Mouse (Mus musculus) activated CD4-positive, CD25-positive, alpha-beta regulatory T cell, adult 4 months (primary cell): ENCODE measurements around the gene Hspa1a. TPM values are rescaled to one million over a fixed set of nuclear protein-coding genes. Genes with fewer than 3 reads are reported as not detected.
A peak's percentile ranks its signal among the peaks of the same experiment; 100 is the strongest.

Experiments
- ATAC-seq: one replicate; pipeline ENCODE4 v1.8.0; 2017
- polyA plus RNA-seq, 2 experiments: library from polyadenylated mRNA; unstranded; fragments of 100-300 nt; shearing (Covaris generic); gene quantifications; one replicate each; pipeline ENCODE4 v1.2.1; 2017

The Hspa1a gene
- polyA plus RNA-seq, 2 experiments from 2014 or later: 0.17 to 5.1 TPM

DNA sequence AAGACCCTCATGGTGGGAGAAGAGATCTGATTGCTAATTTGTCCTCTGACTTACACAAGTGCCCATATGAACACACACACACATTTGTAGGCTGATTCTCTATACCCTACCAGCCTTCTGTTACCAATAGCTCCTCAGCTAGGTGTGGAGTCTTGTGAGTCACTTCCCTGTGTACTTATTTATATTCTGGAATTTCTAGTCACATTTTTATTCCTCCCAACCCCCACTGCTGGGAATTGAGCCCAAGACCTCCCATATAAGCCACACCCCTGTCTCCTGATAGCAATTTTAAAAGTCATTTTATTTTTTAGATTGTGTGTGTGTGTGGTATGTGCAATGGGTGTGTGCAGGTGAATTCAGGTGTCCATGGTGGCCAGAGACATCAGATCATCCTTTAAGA is 27.6 kb downstream of the Hspa1a start:
- no peak for ATAC-seq

DNA sequence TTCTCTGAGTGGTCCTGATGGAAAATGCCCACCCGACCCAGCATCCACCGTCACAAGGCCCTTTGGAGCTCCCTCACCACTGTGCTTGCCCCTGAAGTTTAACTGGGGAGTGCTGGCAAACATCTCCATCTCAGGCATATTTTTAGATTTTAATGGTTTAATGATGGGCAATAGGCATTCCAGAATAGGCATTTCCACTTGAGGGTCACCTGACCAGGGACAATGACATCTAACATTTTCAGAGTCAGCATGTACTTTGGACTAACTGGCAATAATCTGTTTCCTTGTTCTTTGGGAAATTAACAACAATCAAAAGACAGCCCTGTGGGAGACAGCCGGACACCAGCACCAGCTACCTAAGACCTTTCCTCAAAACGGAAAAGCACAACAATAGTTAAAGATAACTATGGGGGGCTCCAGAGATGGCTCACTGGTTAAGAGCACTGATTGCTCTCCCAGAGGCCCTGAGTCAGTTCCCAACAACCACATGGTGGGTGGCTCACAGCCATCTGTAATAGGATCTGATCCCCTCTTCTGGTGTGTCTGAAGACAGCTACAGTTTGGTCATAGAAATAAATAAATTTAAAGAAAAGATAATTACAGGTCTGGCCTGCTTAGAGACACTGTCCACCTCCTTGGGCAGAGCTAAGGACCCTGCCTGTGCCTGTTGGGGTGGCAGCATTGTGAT is 28.7 kb downstream of the Hspa1a start:
- ATAC-seq: no peak

DNA sequence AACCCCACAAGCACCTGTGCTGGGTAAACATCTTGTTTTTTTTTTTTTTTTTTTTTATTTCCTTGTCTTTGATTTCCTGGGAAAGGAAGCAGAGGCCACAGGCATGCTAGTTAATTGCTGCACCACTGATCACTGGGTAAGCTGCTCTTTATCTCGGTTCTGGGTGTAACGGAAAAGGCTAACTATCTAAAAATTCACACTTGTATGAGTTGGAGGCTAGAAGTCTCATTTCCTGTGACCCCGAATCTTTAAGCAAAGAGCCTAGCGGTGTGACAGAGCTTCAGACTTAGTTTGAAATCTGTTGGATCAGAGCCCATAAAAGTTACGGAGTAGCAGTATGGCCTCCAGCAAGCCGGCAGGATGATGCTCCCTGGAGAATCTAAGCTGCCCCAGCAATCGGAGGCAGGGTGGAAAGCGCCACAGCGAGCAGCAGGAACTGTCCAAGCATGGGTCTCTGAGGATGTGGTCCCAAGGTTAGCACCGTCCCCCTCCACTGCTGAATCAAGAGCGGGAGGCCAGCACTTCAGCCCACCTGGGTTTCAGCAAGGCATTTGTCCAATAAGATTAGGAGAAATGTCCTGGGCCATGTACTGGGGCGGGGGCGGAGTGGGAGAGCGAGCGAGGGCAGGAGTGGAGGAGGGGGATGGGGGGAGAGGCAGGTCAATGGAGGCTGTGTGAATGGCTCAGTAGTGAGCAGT is 30.5 kb downstream of the Hspa1a start:
- no peak for ATAC-seq

DNA sequence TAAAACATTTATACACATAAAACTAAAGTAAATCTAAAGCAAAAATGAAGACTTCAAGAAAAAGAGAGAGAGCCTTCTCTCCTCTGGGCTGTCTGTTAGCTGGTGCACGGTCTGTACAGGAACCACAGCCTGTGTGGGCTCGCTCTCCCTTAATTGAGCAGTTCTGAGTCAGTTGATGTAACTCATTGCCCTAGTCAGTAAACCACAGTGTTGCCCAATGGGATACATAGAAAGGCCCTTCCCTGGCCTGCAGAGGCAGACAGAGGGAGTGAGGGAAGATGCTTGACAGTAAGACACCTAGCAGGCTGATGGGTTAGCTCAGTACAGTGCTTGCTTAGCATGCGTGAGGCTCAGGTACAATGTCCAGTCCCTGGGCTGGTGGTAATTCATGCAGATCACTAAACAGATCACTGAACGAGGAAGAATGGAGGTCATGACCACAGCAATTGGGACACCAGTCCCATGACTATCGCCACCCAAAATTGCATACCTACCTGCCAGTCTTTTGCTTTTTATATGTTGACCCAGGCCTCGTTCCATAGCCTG is 33.9 kb downstream of the Hspa1a start:
- ATAC-seq: no peak

DNA sequence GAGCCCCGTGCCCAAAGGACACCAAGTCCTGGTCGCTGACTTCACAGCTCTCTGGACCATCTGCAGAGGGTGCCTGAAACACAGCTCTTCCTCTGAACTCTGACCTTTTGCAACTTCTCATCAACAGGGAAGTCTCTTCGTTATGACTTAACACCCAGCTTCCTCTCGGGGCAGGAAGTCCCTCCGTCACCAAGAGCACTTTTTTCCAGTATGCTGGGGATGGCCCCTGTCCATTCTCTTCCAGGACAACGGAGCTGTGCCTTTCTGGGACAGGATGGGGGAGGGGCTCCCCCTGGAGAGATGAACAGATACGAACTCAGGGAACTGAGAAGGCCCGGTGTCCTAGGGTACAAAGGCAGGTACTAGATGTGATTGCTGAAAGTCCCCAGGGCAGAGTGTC is 37.1 kb downstream of the Hspa1a start:
- ATAC-seq: no peak

DNA sequence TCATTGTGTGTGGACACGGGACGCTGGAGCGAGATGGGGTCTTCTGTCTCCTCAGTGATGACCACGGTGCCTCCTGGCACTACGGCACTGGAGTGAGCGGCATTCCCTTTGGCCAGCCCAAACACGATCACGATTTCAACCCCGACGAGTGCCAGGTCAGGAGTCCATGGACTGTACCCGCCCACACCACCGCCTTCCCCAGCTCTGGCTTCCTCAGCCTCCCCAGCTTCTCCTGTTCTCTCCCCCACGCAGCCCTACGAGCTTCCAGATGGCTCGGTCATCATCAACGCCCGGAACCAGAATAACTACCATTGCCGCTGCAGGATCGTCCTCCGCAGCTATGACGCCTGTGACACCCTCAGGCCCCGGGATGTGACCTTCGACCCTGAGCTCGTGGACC is 37.9 kb downstream of the Hspa1a start:
- no peak for ATAC-seq

DNA sequence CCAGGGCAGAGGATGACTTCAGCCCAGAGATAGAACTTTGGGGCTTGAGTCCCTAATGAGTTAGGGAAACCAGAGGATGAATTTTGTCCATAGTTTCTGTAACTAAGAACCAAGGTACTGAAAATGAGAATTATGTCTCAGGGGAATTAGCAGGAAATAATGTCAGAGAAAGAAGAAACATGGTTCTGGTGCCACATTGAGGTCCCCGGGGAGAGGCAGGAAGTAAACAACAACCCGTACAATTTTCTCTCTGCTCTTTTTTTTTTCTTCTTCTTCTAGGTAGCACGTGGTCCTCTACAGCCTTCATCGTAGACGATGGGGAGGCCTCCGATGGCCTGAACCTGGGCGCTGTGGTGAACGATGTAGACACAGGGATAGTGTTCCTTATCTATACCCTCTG is 39.7 kb downstream of the Hspa1a start:
- ATAC-seq: peak; percentile 20

DNA sequence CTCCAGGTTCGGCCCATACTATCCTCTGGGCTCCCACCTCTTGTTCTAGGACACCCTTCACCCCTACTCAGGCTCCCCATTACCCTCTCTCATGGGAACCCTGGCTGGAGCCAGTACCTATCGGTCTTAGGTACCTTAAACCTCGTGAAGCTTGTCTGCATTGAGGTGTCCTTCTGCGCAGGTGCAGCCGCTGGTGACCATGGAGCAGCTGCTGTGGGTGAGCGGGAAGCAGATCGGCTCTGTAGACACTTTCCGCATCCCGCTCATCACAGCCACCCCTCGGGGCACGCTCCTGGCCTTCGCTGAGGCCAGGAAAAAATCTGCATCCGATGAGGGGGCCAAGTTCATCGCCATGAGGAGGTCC is 40.2 kb downstream of the Hspa1a start:
- ATAC-seq: peak; percentile 17

DNA sequence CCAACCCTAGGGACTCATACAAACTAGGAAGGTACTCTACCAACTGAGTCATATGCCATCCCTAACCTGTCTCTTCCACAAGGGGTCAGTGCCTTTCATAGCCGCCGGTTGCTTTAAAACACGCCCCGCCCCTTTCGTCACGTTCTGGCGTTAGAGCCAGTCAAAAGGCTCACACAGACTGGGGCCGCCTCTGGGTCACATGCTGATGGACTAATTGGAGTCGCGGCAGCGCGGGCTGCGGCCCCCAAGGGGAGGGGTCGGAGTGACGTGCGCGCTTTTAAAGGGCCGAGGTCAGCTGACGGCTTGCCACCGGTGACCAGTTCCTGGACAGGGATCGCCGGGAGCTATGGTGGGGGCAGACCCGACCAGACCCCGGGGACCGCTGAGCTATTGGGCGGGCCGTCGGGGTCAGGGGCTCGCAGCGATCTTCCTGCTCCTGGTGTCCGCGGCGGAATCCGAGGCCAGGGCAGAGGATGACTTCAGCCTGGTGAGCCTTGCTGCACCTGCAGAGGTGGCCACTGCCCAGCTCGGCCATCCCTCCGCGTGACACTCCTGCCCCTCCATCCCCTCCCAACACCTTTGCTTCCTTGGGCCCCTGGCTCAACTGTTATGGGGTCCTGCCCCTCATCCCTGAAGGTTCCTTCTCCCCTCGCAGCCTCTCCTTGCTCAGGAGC is 40.8 kb downstream of the Hspa1a start, which contains the start of gene Neu1:
Gene Neu1, plus strand, starts transcription at position 193 of the 674 bp plus-strand sequence.
- peak; percentile 91 for ATAC-seq

DNA sequence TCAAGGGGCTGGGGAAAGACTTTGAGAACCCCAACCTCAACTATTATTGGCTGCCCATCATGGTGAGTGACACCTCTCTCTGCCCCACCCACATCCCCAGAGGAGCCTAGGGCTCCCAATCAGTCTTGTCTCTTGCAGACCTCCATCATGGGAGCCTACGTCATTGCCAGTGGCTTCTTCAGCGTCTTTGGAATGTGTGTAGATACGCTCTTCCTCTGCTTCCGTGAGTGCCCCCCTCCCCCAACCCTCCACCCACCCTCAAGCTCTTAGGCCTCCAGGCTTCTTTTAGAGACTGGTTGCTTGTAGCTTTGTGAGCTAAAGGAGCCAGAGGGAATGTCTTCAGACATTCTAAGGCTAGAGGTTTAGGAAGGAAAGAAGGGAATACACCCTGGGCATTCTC is 43.1 kb downstream of the Hspa1a start:
- ATAC-seq: no peak

DNA sequence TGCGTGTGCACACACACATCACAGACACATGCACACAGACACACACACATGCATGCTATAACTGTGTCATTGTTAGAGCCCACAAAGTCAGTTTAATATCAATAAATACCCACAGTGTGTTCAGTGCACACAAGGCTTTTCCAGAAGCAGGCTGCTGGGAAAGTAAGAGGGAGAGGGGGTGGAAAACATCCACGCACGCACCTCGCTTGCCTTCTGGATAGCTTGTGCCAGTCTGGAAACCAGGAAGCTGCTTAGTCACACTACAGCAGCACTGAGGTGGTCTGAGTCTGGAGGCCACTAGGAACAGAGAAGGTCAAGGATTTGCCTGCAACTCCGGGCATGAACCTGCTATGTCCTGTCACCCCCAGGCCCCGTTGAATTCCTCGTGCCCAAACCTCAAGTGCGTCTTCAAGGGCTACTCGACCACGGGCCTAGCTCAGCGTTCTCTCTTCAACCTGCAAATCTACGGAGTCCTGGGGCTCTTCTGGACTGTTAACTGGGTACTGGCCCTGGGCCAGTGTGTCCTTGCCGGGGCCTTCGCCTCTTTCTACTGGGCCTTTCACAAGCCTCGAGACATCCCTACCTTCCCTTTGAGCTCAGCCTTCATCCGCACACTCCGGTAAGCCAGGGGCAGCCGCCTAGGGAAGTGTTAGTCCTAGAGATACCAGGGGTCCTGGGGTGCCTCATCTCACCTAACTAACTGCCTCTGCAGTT is 44.5 kb downstream of the Hspa1a start:
- ATAC-seq: no peak

DNA sequence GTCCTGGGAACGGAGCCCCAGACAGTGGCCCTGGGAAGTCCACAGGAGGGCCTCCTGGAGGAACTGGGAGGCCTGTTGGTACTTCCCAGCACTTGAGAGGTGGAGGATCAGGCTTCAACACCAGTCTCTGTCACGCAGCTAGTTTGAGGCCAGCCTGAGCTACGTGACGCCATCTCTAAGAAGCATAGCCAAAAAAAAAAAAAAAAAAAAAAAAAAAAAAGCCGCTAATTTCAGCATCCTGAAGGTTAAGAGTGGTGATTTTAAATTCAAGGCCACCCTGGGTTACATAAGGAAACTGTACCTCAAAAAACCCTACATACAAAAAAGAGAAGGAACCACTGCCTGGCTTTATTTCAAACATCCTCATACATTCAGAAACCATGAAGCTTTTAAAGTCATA is 47.7 kb downstream of the Hspa1a start:
- ATAC-seq: no peak

DNA sequence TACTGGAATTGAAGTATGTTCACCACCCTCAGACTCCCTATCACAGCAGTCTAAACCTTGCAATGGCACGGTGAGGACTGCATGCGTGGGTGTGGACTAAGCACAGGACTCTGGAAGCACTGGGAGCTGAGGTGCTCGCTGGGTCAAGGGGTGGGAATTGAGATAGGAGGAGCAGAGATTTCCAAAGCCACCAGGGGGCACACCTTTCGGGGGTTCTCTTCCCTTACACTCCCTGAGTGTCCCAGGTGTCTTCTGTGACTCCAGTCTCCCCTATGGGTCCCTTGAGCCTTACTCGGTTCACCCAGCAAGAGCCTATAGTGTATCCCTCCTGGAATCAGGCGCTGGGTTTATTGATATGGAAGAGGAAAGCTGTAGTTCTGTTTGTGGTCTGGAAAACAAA is 49.0 kb downstream of the Hspa1a start:
- ATAC-seq: no peak

Other genes starting within 250 kb of the Hspa1a start
- not detected for gene C4b, start 228.3 kb downstream of the Hspa1a start, polyA plus RNA-seq
- gene Cyp21a1, start 167.6 kb downstream of the Hspa1a start, polyA plus RNA-seq: not detected
- 10 to 100 TPM; 37.3 to 51.6 TPM for gene Stk19, start 135.2 kb downstream of the Hspa1a start, polyA plus RNA-seq
- 10 to 100 TPM; 19.8 to 28.0 TPM for gene Dxo, start 135.1 kb downstream of the Hspa1a start, polyA plus RNA-seq
- 10 to 100 TPM; 26.0 to 38.5 TPM for gene Skiv2l, start 121.9 kb downstream of the Hspa1a start, polyA plus RNA-seq
- 10 to 100 TPM; 45.4 to 53.4 TPM for gene Nelfe, start 121.8 kb downstream of the Hspa1a start, polyA plus RNA-seq
- gene Cfb, start 109.6 kb downstream of the Hspa1a start, polyA plus RNA-seq: under 1 TPM; 0.79 to 0.83 TPM
- gene Zbtb12, start 92.7 kb downstream of the Hspa1a start, polyA plus RNA-seq: not detected
- not detected for gene Gm20547, start 90.1 kb downstream of the Hspa1a start, polyA plus RNA-seq
- gene C2, start 73.9 kb downstream of the Hspa1a start, polyA plus RNA-seq: under 1 TPM in 1 of 2 experiments, not detected in 1; 0.73 TPM
- gene Ehmt2, start 73.7 kb downstream of the Hspa1a start, polyA plus RNA-seq: 10 to 100 TPM; 32.8 to 37.0 TPM
- gene Slc44a4, start 57.7 kb downstream of the Hspa1a start, polyA plus RNA-seq: not detected
- gene Neu1, start 40.9 kb downstream of the Hspa1a start, polyA plus RNA-seq: 10 to 100 TPM; 18.6 to 19.9 TPM
- 1 to 10 TPM in 1 of 2 experiments, not detected in 1; 7.0 TPM for gene Hspa1b, start 12.9 kb downstream of the Hspa1a start, polyA plus RNA-seq
- not detected for gene Gm20481, start 2.2 kb downstream of the Hspa1a start, polyA plus RNA-seq
- gene Hspa1l, start 547 bp upstream of the Hspa1a start, polyA plus RNA-seq: under 1 TPM in 1 of 2 experiments, not detected in 1; 0.46 TPM
- gene Lsm2, start 9.7 kb upstream of the Hspa1a start, polyA plus RNA-seq: 10 to 100 TPM; 45.5 to 61.3 TPM
- gene Vars, start 28.8 kb upstream of the Hspa1a start, polyA plus RNA-seq: 10 to 100 TPM; 28.5 to 29.1 TPM
- gene Vwa7, start 44.4 kb upstream of the Hspa1a start, polyA plus RNA-seq: under 1 TPM; 0.11 to 0.12 TPM
- gene Sapcd1, start 55.9 kb upstream of the Hspa1a start, polyA plus RNA-seq: 1 to 10 TPM; 1.8 to 2.1 TPM
- gene Msh5, start 74.6 kb upstream of the Hspa1a start, polyA plus RNA-seq: 1 to 10 TPM; 1.3 to 1.6 TPM
- 100 to 1,000 TPM; 464 to 670 TPM for gene Clic1, start 77.8 kb upstream of the Hspa1a start, polyA plus RNA-seq
- gene Ddah2, start 86.9 kb upstream of the Hspa1a start, polyA plus RNA-seq: 1 to 10 TPM in 1 of 2 experiments, under 1 TPM in 1; 0.36 to 1.8 TPM
- not detected for gene Ly6g6c, start 93.2 kb upstream of the Hspa1a start, polyA plus RNA-seq
- not detected for gene Mpig6b, start 94.0 kb upstream of the Hspa1a start, polyA plus RNA-seq
- not detected for gene Ly6g6e, start 104.7 kb upstream of the Hspa1a start, polyA plus RNA-seq
- gene Ly6g6d, start 105.9 kb upstream of the Hspa1a start, polyA plus RNA-seq: not detected
- gene Ly6g6f, start 113.5 kb upstream of the Hspa1a start, polyA plus RNA-seq: under 1 TPM in 1 of 2 experiments, not detected in 1; 0.29 TPM
- 10 to 100 TPM; 18.7 to 20.6 TPM for gene Abhd16a, start 117.1 kb upstream of the Hspa1a start, polyA plus RNA-seq
- not detected for gene Ly6g5c, start 136.1 kb upstream of the Hspa1a start, polyA plus RNA-seq
- gene Ly6g5b, start 143.3 kb upstream of the Hspa1a start, polyA plus RNA-seq: 1 to 10 TPM; 1.9 to 2.4 TPM
- gene Gpank1, start 149.3 kb upstream of the Hspa1a start, polyA plus RNA-seq: 10 to 100 TPM; 60.4 to 70.2 TPM
- gene Csnk2b, start 149.9 kb upstream of the Hspa1a start, polyA plus RNA-seq: 100 to 1,000 TPM; 274 to 355 TPM
- 10 to 100 TPM; 22.6 to 26.3 TPM for gene D17H6S53E, start 154.2 kb upstream of the Hspa1a start, polyA plus RNA-seq
- not detected for gene Apom, start 159.9 kb upstream of the Hspa1a start, polyA plus RNA-seq
- gene Bag6, start 163.0 kb upstream of the Hspa1a start, polyA plus RNA-seq: 10 to 100 TPM; 26.2 to 34.1 TPM
- 10 to 100 TPM; 38.8 to 78.9 TPM for gene Prrc2a, start 192.7 kb upstream of the Hspa1a start, polyA plus RNA-seq
- gene Aif1, start 203.9 kb upstream of the Hspa1a start, polyA plus RNA-seq: 1 to 10 TPM in 1 of 2 experiments, under 1 TPM in 1; 0.91 to 1.9 TPM
- 10 to 100 TPM in 1 of 2 experiments, 1 to 10 TPM in 1; 5.4 to 13.4 TPM for gene Lst1, start 216.3 kb upstream of the Hspa1a start, polyA plus RNA-seq
- 100 to 1,000 TPM; 134 to 383 TPM for gene Ltb, start 222.3 kb upstream of the Hspa1a start, polyA plus RNA-seq
- 10 to 100 TPM; 21.5 to 21.6 TPM for gene Tnf, start 229.9 kb upstream of the Hspa1a start, polyA plus RNA-seq
- gene Lta, start 233.2 kb upstream of the Hspa1a start, polyA plus RNA-seq: 10 to 100 TPM; 70.5 to 90.5 TPM
- 1 to 10 TPM in 1 of 2 experiments, not detected in 1; 1.8 TPM for gene Gm16181, start 248.7 kb upstream of the Hspa1a start, polyA plus RNA-seq